Mouse (Mus musculus) embryonic facial prominence, embryonic 14.5 days (tissue): Measurements from ENCODE around the gene Cyp4f37. TPM values are rescaled to one million over a fixed set of nuclear protein-coding genes. Genes with fewer than 3 reads are reported as not detected.

Experiments used
- ATAC-seq: fragments of 200-750 bp; cut with Nextera tagmentation; 2 replicates; pipeline ENCODE4 v1.8.0; 2017; ENCODE audit warnings: low read depth, moderate number of reproducible peaks, moderate TSS enrichment
- DNase-seq: peaks from one replicate; pipeline ENCODE4 v3.0.0-alpha.2; 2015; ENCODE audit warnings: low spot score
- H3K27ac ChIP-seq: fragments of 300-500 bp; sonication (generic); replicated peaks from 2 replicates; pipeline ENCODE4 v1.5.1; 2014; ENCODE audit warnings: low read depth, mild to moderate bottlenecking, low read length, moderate library complexity
- H3K27me3 ChIP-seq: fragments of 300-500 bp; sonication (generic); replicated peaks from 2 replicates; pipeline ENCODE4 v1.6.1; 2014; ENCODE audit warnings: low read length; ENCODE audit not compliant: control insufficient read depth, insufficient read depth
- H3K36me3 ChIP-seq: fragments of 300-500 bp; sonication (generic); 2 replicates; pipeline ENCODE4 v1.6.1; 2014; ENCODE audit warnings: low read length, mixed read lengths; ENCODE audit not compliant: control insufficient read depth, insufficient read depth
- H3K4me1 ChIP-seq: fragments of 300-500 bp; sonication (generic); 2 replicates; pipeline ENCODE4 v1.6.1; 2014; ENCODE audit warnings: antibody characterized with exemption, low read length; ENCODE audit not compliant: control insufficient read depth, insufficient read depth
- H3K4me2 ChIP-seq: fragments of 300-500 bp; sonication (generic); 2 replicates; pipeline ENCODE4 v1.6.1; 2014; ENCODE audit warnings: low read depth, mild to moderate bottlenecking, low read length, moderate library complexity, mixed read lengths
- H3K4me3 ChIP-seq: fragments of 300-500 bp; sonication (generic); 2 replicates; pipeline ENCODE4 v1.5.1; 2014; ENCODE audit warnings: low read depth, mild to moderate bottlenecking, low read length
- H3K9ac ChIP-seq: fragments of 300-500 bp; sonication (generic); 2 replicates; pipeline ENCODE4 v1.6.1; 2014; ENCODE audit warnings: low read depth, mild to moderate bottlenecking, low read length, moderate library complexity, mixed read lengths
- H3K9me3 ChIP-seq: fragments of 300-500 bp; sonication (generic); 2 replicates; pipeline ENCODE4 v1.6.1; 2016; ENCODE audit warnings: low read length; ENCODE audit not compliant: control insufficient read depth
- WGBS: fragments of 180-500 bp; shearing (Covaris S2); extraction: QIAGEN DNeasy Blood & Tissue Kit; methylation state at CpG from one replicate; pipeline ENCODE4 v1.1.7; 2014; 5-methylcytosine and 5-hydroxymethylcytosine counted together
- polyA plus RNA-seq: library from polyadenylated mRNA; unstranded; fragments of >200 nt; fragmentation: Nextera tagmentation; extraction: Ambion mirVana; gene quantifications from 2 replicates; pipeline ENCODE4 v1.2.1, GENCODE M21; 2014

The Cyp4f37 gene
- polyA plus RNA-seq, 1 experiment from 2014 or later = not detected

DNA sequence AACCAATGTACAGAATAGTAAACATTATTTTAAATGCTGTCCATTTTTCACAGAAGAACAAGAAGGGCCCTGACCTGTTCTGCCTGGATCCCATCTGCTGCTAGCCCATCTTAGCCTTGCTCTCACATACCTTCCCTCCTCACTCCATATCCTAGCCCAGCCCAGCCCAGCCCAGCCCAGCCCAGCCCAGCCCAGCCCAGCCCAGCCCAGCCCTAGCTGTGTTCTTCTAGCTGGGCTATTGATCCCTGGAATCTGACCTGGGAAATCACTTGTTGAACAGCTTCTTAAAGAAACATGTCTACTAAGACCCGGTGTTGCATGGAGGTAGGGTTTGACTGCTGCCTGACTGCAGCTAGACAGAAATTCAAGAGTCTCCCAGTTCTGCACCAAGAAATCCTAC lies 37.1 kb downstream of the Cyp4f37 start:
- Histone ChIP-seq H3K27ac (no peak overlapping the region), H3K9ac (no peak overlapping the region), H3K4me1 (no peaks in the 10 kb centered on the region), H3K27me3 (no peaks in the 10 kb centered on the region), H3K9me3 (no peaks in the 10 kb centered on the region), H3K36me3 (no peaks in the 10 kb centered on the region), H3K4me3 (no peak overlapping the region), H3K4me2 (no peak overlapping the region)
- 91% methylated on average over 1 of the region's 1 CpGs for WGBS
- DNase-seq = no peak
- no peak for ATAC-seq

- Histone ChIP-seq H3K27ac (no peak within 1 kb of the TSS), H3K4me1 (no peaks in the 10 kb centered on the region), H3K36me3 (no peaks in the 10 kb centered on the region), H3K4me3 (no peak within 1 kb of the TSS), H3K4me2 (no peak within 1 kb of the TSS), H3K9ac (no peak within 1 kb of the TSS), H3K27me3 (no peaks in the 10 kb centered on the region), H3K9me3 (no peaks in the 10 kb centered on the region)
- DNase-seq (peak; percentile 75), ATAC-seq (no peak; the same call in 1 of the 2 replicates)
- WGBS = 54% methylated on average over 2 of the region's 2 CpGs
These were observed 37.6 kb downstream of the Cyp4f37 start, which contains the start of gene Cyp4f40 for GRCm38 (mm10) chr17:32658712-32659111. Gene Cyp4f40 (plus strand): TSS chr17:32658900.

DNA sequence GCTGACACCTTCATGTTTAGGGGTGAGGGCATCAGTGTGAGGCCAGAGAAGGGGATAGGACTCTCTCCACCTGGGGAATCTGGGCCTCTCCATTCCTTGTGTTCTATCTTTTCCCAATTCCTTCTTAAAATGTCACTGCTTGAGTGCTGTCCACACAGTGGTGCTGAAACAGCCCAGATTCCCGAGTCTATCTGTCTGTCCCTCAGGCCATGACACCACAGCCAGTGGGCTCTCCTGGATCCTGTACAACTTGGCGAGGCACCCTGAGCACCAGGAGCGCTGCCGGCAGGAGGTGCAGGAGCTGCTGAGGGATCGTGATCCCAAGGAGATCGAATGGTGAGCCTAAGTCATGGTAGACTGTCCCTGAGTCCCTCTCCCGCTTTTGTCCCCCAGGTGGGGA lies 52.9 kb downstream of the Cyp4f37 start:
- no peaks in the 10 kb centered on the region for H3K4me1 ChIP-seq
- no peak overlapping the region for H3K27ac ChIP-seq
- H3K36me3 ChIP-seq = no peaks in the 10 kb centered on the region
- no peak overlapping the region for H3K4me3 ChIP-seq
- WGBS = 63% methylated on average over 7 of the region's 7 CpGs
- no peak overlapping the region for H3K4me2 ChIP-seq
- H3K27me3 ChIP-seq = no peaks in the 10 kb centered on the region
- ATAC-seq (no peak), DNase-seq (no peak)
- no peaks in the 10 kb centered on the region for H3K9me3 ChIP-seq
- H3K9ac ChIP-seq = no peak overlapping the region

- peak; percentile 2 for DNase-seq
- no peaks in the 10 kb centered on the region for H3K36me3 ChIP-seq
- no peaks in the 10 kb centered on the region for H3K4me1 ChIP-seq
- no peak overlapping the region for H3K4me3 ChIP-seq
- no peak overlapping the region for H3K9ac ChIP-seq
- H3K27me3 ChIP-seq = no peaks in the 10 kb centered on the region
- no peaks in the 10 kb centered on the region for H3K9me3 ChIP-seq
- 37% methylated on average over 19 of the region's 21 CpGs for WGBS
- H3K4me2 ChIP-seq = peak overlapping the region; percentile 18; the same call in 1 of the 2 replicates
- no peak overlapping the region for H3K27ac ChIP-seq
- no peak for ATAC-seq
These were observed 55.0 kb downstream of the Cyp4f37 start for GRCm38 (mm10) chr17:32676040-32676635.

- peak; percentile 31 for DNase-seq
- no peaks in the 10 kb centered on the region for H3K4me1 ChIP-seq
- no peak overlapping the region for H3K27ac ChIP-seq
- no peaks in the 10 kb centered on the region for H3K9me3 ChIP-seq
- no peak overlapping the region for H3K9ac ChIP-seq
- WGBS = 19% methylated on average over 2 of the region's 2 CpGs
- H3K36me3 ChIP-seq = no peaks in the 10 kb centered on the region
- no peaks in the 10 kb centered on the region for H3K27me3 ChIP-seq
- no peak for ATAC-seq
- no peak overlapping the region for H3K4me2 ChIP-seq
- H3K4me3 ChIP-seq = no peak overlapping the region
These were observed 59.3 kb downstream of the Cyp4f37 start for GRCm38 (mm10) chr17:32680404-32680803.

DNA sequence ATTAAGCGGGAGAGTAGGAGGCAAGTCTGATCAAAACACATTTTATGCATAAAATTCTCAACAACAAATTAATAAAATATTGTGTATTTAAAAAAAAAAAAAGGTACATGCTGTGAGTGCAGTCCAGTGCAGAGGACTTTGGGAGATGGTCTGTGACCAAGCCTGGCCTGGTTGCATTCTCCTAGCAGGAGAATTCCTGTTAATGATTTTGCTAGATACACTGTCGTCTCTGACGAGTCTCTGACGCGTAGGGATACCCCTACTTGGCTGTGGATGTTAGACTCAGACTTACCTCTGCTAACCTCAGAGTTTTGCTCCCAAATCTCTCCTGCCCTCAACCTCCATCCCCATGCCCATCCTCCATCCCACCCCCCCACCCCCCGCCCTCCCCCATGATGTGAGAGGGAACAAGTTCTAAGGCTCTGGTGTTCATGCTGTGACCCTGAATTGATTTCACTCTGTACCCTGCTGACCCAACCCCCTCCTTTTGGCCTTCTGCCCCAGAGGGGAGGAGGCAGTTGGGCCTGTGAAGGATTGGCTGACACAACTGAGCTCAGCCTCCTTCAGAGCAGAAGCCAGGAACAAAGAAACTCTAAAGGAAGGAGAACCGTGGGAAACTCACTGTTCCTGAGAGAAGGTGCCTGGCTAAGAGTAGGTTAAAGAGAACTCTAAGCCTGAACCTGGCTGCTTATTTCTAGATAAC lies 64.1 kb downstream of the Cyp4f37 start, which contains the start of gene Cyp4f15:
Gene Cyp4f15, plus strand, starts transcription at position 580 of the 703 bp plus-strand sequence.
- no peak within 1 kb of the TSS for H3K4me2 ChIP-seq
- no peak within 1 kb of the TSS for H3K27ac ChIP-seq
- no peaks in the 10 kb centered on the region for H3K36me3 ChIP-seq
- H3K4me3 ChIP-seq = no peak within 1 kb of the TSS
- DNase-seq (peak; percentile 13), ATAC-seq (0 out of 2 replicates have a peak, but pooled peaks have one; percentile 50)
- H3K9ac ChIP-seq = no peak within 1 kb of the TSS
- no peaks in the 10 kb centered on the region for H3K27me3 ChIP-seq
- H3K4me1 ChIP-seq = no peaks in the 10 kb centered on the region
- WGBS = 25% methylated on average over 7 of the region's 7 CpGs
- no peaks in the 10 kb centered on the region for H3K9me3 ChIP-seq

Other genes starting within 250 kb of the Cyp4f37 start
- 27.6 and 29.3 TPM in 2 replicates for gene Wiz, start 231.9 kb upstream of the Cyp4f37 start, polyA plus RNA-seq
- gene Rasal3, start 217.7 kb upstream of the Cyp4f37 start, polyA plus RNA-seq = 2.2 and 2.4 TPM in 2 replicates
- 0.17 TPM in 1 of 2 replicates, not detected in the other for gene Pglyrp2, start 197.1 kb upstream of the Cyp4f37 start, polyA plus RNA-seq
- gene Cyp4f39, start 168.6 kb upstream of the Cyp4f37 start, polyA plus RNA-seq = 4.8 and 6.2 TPM in 2 replicates
- 5.3 and 5.8 TPM in 2 replicates for gene Cyp4f17, start 115.3 kb upstream of the Cyp4f37 start, polyA plus RNA-seq
- gene Cyp4f16, start 84.8 kb upstream of the Cyp4f37 start, polyA plus RNA-seq = 18.0 and 18.3 TPM in 2 replicates
- not detected in 2 replicates for gene Cyp4f40, start 37.6 kb downstream of the Cyp4f37 start, polyA plus RNA-seq
- 0.71 and 0.75 TPM in 2 replicates for gene Cyp4f15, start 64.3 kb downstream of the Cyp4f37 start, polyA plus RNA-seq
- 39.8 and 53.0 TPM in 2 replicates for gene Zfp871, start 167.0 kb downstream of the Cyp4f37 start, polyA plus RNA-seq
- gene Zfp811, start 188.6 kb downstream of the Cyp4f37 start, polyA plus RNA-seq = 2.8 and 3.5 TPM in 2 replicates
- 14.5 and 15.4 TPM in 2 replicates for gene Zfp799, start 209.0 kb downstream of the Cyp4f37 start, polyA plus RNA-seq